Mouse (Mus musculus): ENCODE data around the gene Sim2.

GRCm38 (mm10) chr16:94088226-94088748 lies 3.6 kb downstream of the Sim2 start:
- TF ChIP-seq CTCF (IDR thresholded peaks at IDR 0.05) (no peak), EP300 (IDR thresholded peaks at IDR 0.05) (no peak)
